Mouse (Mus musculus): ENCODE measurements around the gene Acer3.

- no peak for TF ChIP-seq POLR2A (IDR thresholded peaks at IDR 0.05; ENCODE audit: low read depth, low read length)
- no peak for TF ChIP-seq CTCF (IDR thresholded peaks at IDR 0.05; ENCODE audit: extremely low read depth, insufficient read depth, insufficient read length, insufficient replicate concordance)
Measured at GRCm38 (mm10) chr7:98358016-98358415, 37.0 kb upstream of the Acer3 start.

Data from spleen, adult 2 months (tissue).